Mouse (Mus musculus): ENCODE measurements around the gene Rhd. TPM values are rescaled to one million over a fixed set of nuclear protein-coding genes. Genes with fewer than 3 reads are reported as not detected.
A peak's percentile ranks its signal among the peaks of the same experiment; 100 is the strongest.
"Not testable (repeated sequence)": the region's sequence is repeated elsewhere in the genome, so short reads cannot be mapped to it uniquely, and the experiment has no call there.

The Rhd gene
- polyA plus RNA-seq, 2 experiments, result 260 to 576 TPM

- Histone ChIP-seq H3K9me3 (ENCODE audit: control insufficient read depth, low read length) (no peaks in the 10 kb centered on the region), H3K4me3 (ENCODE audit: insufficient read depth in 1 of 2, low read depth in 2 of 2, low read length in 2 of 2) (no peak overlapping the region), H3K4me2 (ENCODE audit: low read depth) (no peak overlapping the region), H3K27ac (no peak overlapping the region), H3K9ac (replicated peaks) (no peak overlapping the region), H3K27me3 (ENCODE audit: control insufficient read depth, insufficient read depth, low read length) (no peaks in the 10 kb centered on the region), H3K36me3 (replicated peaks; ENCODE audit: control insufficient read depth, insufficient read depth, low read depth) (peaks cover 70% of the 10 kb centered on the region), H3K4me1 (replicated peaks; ENCODE audit: control insufficient read depth in 2 of 2, insufficient read depth in 2 of 2, low read length in 1 of 2) (no peaks in the 10 kb centered on the region)
- 73% methylated on average over 7 of the region's 7 CpGs for WGBS (ENCODE audit: insufficient replicate concordance)
- TF ChIP-seq EP300 (IDR thresholded peaks at IDR 0.05; ENCODE audit: low read depth), result no peak
- TF ChIP-seq CTCF (IDR thresholded peaks at IDR 0.05; ENCODE audit: low read depth), result no peak
- DNase-seq (ENCODE audit: low read depth in 3 of 3, low spot score in 3 of 3) (no peak), ATAC-seq (ENCODE audit: insufficient read depth) (no peak)
Measured at GRCm38 (mm10) chr4:134903046-134903445, 38.7 kb downstream of the Rhd start.

GRCm38 (mm10) chr4:134911406-134911805 is 47.1 kb downstream of the Rhd start:
- H3K27ac ChIP-seq; H3K27me3 ChIP-seq (ENCODE audit: control insufficient read depth, insufficient read depth, low read length); H3K9me3 ChIP-seq (ENCODE audit: control insufficient read depth, low read length); ATAC-seq (ENCODE audit: insufficient read depth); DNase-seq (ENCODE audit: low read depth in 3 of 3, low spot score in 3 of 3); H3K9ac ChIP-seq (replicated peaks); H3K4me2 ChIP-seq (ENCODE audit: low read depth); H3K4me3 ChIP-seq (ENCODE audit: insufficient read depth in 1 of 2, low read depth in 2 of 2, low read length in 2 of 2): not testable (repeated sequence)
- 91% methylated on average over 6 of the region's 8 CpGs for WGBS (ENCODE audit: insufficient replicate concordance)
- Histone ChIP-seq H3K36me3 (replicated peaks; ENCODE audit: control insufficient read depth, insufficient read depth, low read depth) (peaks cover 39% of the 10 kb centered on the region), H3K4me1 (replicated peaks; ENCODE audit: control insufficient read depth in 2 of 2, insufficient read depth in 2 of 2, low read length in 1 of 2) (peaks cover 9 to 17% of the 10 kb centered on the region in 2 experiments)

- DNase-seq (ENCODE audit: low read depth in 3 of 3, low spot score in 3 of 3), result peak; percentile 67 to 70 (median 68)
Measured at GRCm38 (mm10) chr4:134913413-134913812, 49.1 kb downstream of the Rhd start.

GRCm38 (mm10) chr4:134914122-134914863 is 50.0 kb downstream of the Rhd start:
- Histone ChIP-seq H3K36me3 (replicated peaks; ENCODE audit: control insufficient read depth, insufficient read depth, low read depth) (peaks cover 18% of the 10 kb centered on the region), H3K9me3 (ENCODE audit: control insufficient read depth, low read length) (no peaks in the 10 kb centered on the region), H3K27ac (peak overlapping the region; percentile 99), H3K27me3 (ENCODE audit: control insufficient read depth, insufficient read depth, low read length) (no peaks in the 10 kb centered on the region), H3K4me2 (ENCODE audit: low read depth) (peak overlapping the region; percentile 99), H3K9ac (replicated peaks) (peak overlapping the region; percentile 91), H3K4me1 (replicated peaks; ENCODE audit: control insufficient read depth in 2 of 2, insufficient read depth in 2 of 2, low read length in 1 of 2) (peaks cover 33 to 41% of the 10 kb centered on the region in 2 experiments), H3K4me3 (ENCODE audit: insufficient read depth in 1 of 2, low read depth in 2 of 2, low read length in 2 of 2) (peak overlapping the region; percentile 64 to 99)
- TF ChIP-seq EP300 (IDR thresholded peaks at IDR 0.05; ENCODE audit: low read depth) (no peak), CTCF (IDR thresholded peaks at IDR 0.05; ENCODE audit: low read depth) (no peak)
- no peak for DNase-seq (ENCODE audit: low read depth in 3 of 3, low spot score in 3 of 3)
- WGBS (ENCODE audit: insufficient replicate concordance), result under 1% methylated on average over 43 of the region's 43 CpGs
- peak; percentile 82 for ATAC-seq (ENCODE audit: insufficient read depth)

More at GRCm38 (mm10) chr4:134913413-134913812, 49.1 kb downstream of the Rhd start:
- Histone ChIP-seq H3K4me3 (ENCODE audit: insufficient read depth in 1 of 2, low read depth in 2 of 2, low read length in 2 of 2) (peak overlapping the region; percentile 11 to 99; a peak in 3 of 4 replicates), H3K27ac (no peak overlapping the region; the same call in 1 of the 2 replicates), H3K4me1 (replicated peaks; ENCODE audit: control insufficient read depth in 2 of 2, insufficient read depth in 2 of 2, low read length in 1 of 2) (peaks cover 28 to 37% of the 10 kb centered on the region in 2 experiments), H3K27me3 (ENCODE audit: control insufficient read depth, insufficient read depth, low read length) (no peaks in the 10 kb centered on the region), H3K9ac (replicated peaks) (peak overlapping the region; percentile 91), H3K36me3 (replicated peaks; ENCODE audit: control insufficient read depth, insufficient read depth, low read depth) (peaks cover 25% of the 10 kb centered on the region), H3K9me3 (ENCODE audit: control insufficient read depth, low read length) (no peaks in the 10 kb centered on the region), H3K4me2 (ENCODE audit: low read depth) (peak overlapping the region; percentile 99)
- ATAC-seq (ENCODE audit: insufficient read depth), result no peak
- WGBS (ENCODE audit: insufficient replicate concordance), result 26% methylated on average over 3 of the region's 3 CpGs
- TF ChIP-seq EP300 (IDR thresholded peaks at IDR 0.05; ENCODE audit: low read depth), result no peak; the same call in 1 of the 2 replicates
- peak; percentile 95 for TF ChIP-seq CTCF (IDR thresholded peaks at IDR 0.05; ENCODE audit: low read depth)

GRCm38 (mm10) chr4:134914864-134915209 is 50.5 kb downstream of the Rhd start, which contains the start of gene Tmem50a:
TSS of gene Tmem50a (minus strand) at chr4:134915024.
- Histone ChIP-seq H3K4me1 (replicated peaks; ENCODE audit: control insufficient read depth in 2 of 2, insufficient read depth in 2 of 2, low read length in 1 of 2) (peaks cover 34 to 47% of the 10 kb centered on the region in 2 experiments), H3K9me3 (ENCODE audit: control insufficient read depth, low read length) (no peaks in the 10 kb centered on the region), H3K4me3 (ENCODE audit: insufficient read depth in 1 of 2, low read depth in 2 of 2, low read length in 2 of 2) (peak within 1 kb of the TSS; percentile 64 to 99), H3K27ac (peak within 1 kb of the TSS; percentile 99), H3K36me3 (replicated peaks; ENCODE audit: control insufficient read depth, insufficient read depth, low read depth) (peaks cover 13% of the 10 kb centered on the region), H3K4me2 (ENCODE audit: low read depth) (peak within 1 kb of the TSS; percentile 99), H3K9ac (replicated peaks) (peak within 1 kb of the TSS; percentile 91), H3K27me3 (ENCODE audit: control insufficient read depth, insufficient read depth, low read length) (no peaks in the 10 kb centered on the region)
- ATAC-seq (ENCODE audit: insufficient read depth) (peak; percentile 91), DNase-seq (ENCODE audit: low read depth in 3 of 3, low spot score in 3 of 3) (peak; percentile 90 to 94 (median 93))
- no peak for TF ChIP-seq CTCF (IDR thresholded peaks at IDR 0.05; ENCODE audit: low read depth)
- no peak for TF ChIP-seq EP300 (IDR thresholded peaks at IDR 0.05; ENCODE audit: low read depth)
- under 1% methylated on average over 25 of the region's 25 CpGs for WGBS (ENCODE audit: insufficient replicate concordance)
